Mouse (Mus musculus): Measurements from ENCODE around the gene Dhrs9. TPM values are rescaled to one million over a fixed set of nuclear protein-coding genes. Genes with fewer than 3 reads are reported as not detected.

Gene Dhrs9
- polyA plus RNA-seq, 1 experiment from 2014 or later, result 0.08 TPM

DNA sequence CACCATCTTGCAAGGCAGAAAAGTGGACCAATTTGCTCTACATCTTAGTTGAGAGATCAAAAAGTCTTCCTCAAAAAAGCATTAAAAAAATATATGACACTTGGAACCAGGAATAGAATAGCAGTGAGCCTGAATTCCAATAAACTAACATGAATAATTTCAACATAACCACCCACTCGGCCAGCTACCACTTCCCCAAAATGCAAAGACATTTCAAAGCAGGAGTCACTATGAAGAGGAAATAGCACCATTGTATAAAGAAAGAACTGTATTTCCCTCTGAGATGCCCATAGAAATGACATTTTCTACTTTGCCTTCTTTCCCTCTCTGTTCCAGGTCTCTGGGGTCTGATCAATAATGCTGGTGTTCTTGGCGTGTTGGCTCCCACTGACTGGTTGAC lies 13.7 kb downstream of the Dhrs9 start:
- no peak overlapping the region for H3K27ac ChIP-seq
- no peak overlapping the region for H3K4me2 ChIP-seq
- ATAC-seq, result no peak
- no peak overlapping the region for H3K4me3 ChIP-seq
- no peaks in the 10 kb centered on the region for H3K9me3 ChIP-seq (replicated peaks)
- no peaks in the 10 kb centered on the region for H3K36me3 ChIP-seq
- H3K27me3 ChIP-seq (replicated peaks), result no peaks in the 10 kb centered on the region
- H3K9ac ChIP-seq, result no peak overlapping the region
- H3K4me1 ChIP-seq, result no peaks in the 10 kb centered on the region
- 51% methylated on average over 2 of the region's 2 CpGs for WGBS (ENCODE audit: insufficient replicate concordance)

- Histone ChIP-seq H3K27ac (no peak overlapping the region), H3K4me2 (no peak overlapping the region), H3K4me3 (no peak overlapping the region), H3K4me1 (no peaks in the 10 kb centered on the region), H3K27me3 (replicated peaks) (no peaks in the 10 kb centered on the region), H3K9ac (no peak overlapping the region), H3K9me3 (replicated peaks) (no peaks in the 10 kb centered on the region), H3K36me3 (no peaks in the 10 kb centered on the region)
- 61% methylated on average over 9 of the region's 9 CpGs for WGBS (ENCODE audit: insufficient replicate concordance)
- ATAC-seq, result no peak
Measured at GRCm38 (mm10) chr2:69395597-69396248, 15.5 kb downstream of the Dhrs9 start.

DNA sequence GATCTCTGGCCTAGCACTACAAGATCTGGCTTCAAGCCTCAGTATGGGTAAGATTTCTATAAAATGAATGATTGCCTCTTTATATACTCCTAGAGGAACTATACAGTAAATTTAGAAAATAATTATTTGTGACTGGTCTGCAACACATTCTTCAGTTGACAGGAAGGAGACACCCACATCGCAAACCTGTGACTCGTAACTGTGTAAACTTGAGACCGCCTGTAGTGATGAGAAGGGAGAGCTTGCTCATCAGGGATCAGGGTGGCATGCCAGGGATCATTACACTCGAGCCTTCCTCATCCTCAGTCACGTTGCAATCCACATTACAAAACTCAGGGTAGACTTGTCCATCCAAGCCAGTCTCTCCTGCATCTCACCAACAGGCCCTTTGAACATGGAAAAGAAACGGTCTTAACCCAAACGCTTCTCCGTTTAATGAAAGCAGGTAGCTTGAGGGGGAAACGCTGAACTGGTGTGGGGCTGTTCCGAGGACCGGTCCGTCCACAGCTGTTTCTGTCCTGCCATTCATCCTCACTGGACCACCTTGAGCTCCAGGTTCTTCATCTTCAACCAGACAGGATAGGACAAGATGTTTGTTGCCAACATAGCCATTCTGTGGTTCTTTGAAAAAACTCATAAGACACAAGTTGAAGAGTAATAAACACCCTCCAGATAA lies 16.7 kb downstream of the Dhrs9 start:
- H3K4me3 ChIP-seq, result no peak overlapping the region
- H3K27me3 ChIP-seq (replicated peaks), result no peaks in the 10 kb centered on the region
- no peak overlapping the region for H3K4me2 ChIP-seq
- WGBS (ENCODE audit: insufficient replicate concordance), result 74% methylated on average over 12 of the region's 12 CpGs
- no peak overlapping the region for H3K9ac ChIP-seq
- no peaks in the 10 kb centered on the region for H3K9me3 ChIP-seq (replicated peaks)
- H3K4me1 ChIP-seq, result no peaks in the 10 kb centered on the region
- H3K27ac ChIP-seq, result no peak overlapping the region
- H3K36me3 ChIP-seq, result no peaks in the 10 kb centered on the region
- no peak for ATAC-seq

GRCm38 (mm10) chr2:69400866-69401604 lies 20.8 kb downstream of the Dhrs9 start:
- Histone ChIP-seq H3K27me3 (replicated peaks) (no peaks in the 10 kb centered on the region), H3K9ac (no peak overlapping the region), H3K36me3 (no peaks in the 10 kb centered on the region), H3K4me3 (no peak overlapping the region), H3K4me2 (no peak overlapping the region), H3K27ac (no peak overlapping the region), H3K4me1 (no peaks in the 10 kb centered on the region), H3K9me3 (replicated peaks) (no peaks in the 10 kb centered on the region)
- WGBS (ENCODE audit: insufficient replicate concordance), result 61% methylated on average over 7 of the region's 7 CpGs
- no peak for ATAC-seq

- Histone ChIP-seq H3K9ac (no peak overlapping the region), H3K4me1 (no peaks in the 10 kb centered on the region), H3K27ac (no peak overlapping the region), H3K9me3 (replicated peaks) (no peaks in the 10 kb centered on the region), H3K27me3 (replicated peaks) (no peaks in the 10 kb centered on the region), H3K4me2 (no peak overlapping the region), H3K4me3 (no peak overlapping the region), H3K36me3 (no peaks in the 10 kb centered on the region)
- ATAC-seq, result no peak
- WGBS (ENCODE audit: insufficient replicate concordance), result 70% methylated on average over 6 of the region's 6 CpGs
Measured at GRCm38 (mm10) chr2:69401891-69402290, 21.6 kb downstream of the Dhrs9 start.

- Histone ChIP-seq H3K9ac (no peak overlapping the region), H3K4me1 (no peaks in the 10 kb centered on the region), H3K4me2 (no peak overlapping the region), H3K9me3 (replicated peaks) (no peaks in the 10 kb centered on the region), H3K27ac (no peak overlapping the region), H3K4me3 (no peak overlapping the region), H3K36me3 (no peaks in the 10 kb centered on the region), H3K27me3 (replicated peaks) (no peaks in the 10 kb centered on the region)
- ATAC-seq, result no peak
- WGBS (ENCODE audit: insufficient replicate concordance), result 64% methylated on average over 7 of the region's 7 CpGs
Measured at GRCm38 (mm10) chr2:69402309-69402708, 22.1 kb downstream of the Dhrs9 start.

GRCm38 (mm10) chr2:69405692-69406091 lies 25.4 kb downstream of the Dhrs9 start:
- H3K4me1 ChIP-seq, result no peaks in the 10 kb centered on the region
- H3K4me3 ChIP-seq, result no peak overlapping the region
- no peaks in the 10 kb centered on the region for H3K36me3 ChIP-seq
- peak overlapping the region; percentile 48; the same call in 1 of the 2 replicates for H3K27ac ChIP-seq
- H3K9me3 ChIP-seq (replicated peaks), result no peaks in the 10 kb centered on the region
- H3K4me2 ChIP-seq, result no peak overlapping the region
- WGBS (ENCODE audit: insufficient replicate concordance), result 71% methylated on average over 5 of the region's 5 CpGs
- ATAC-seq, result peak; percentile 55; the same call in 1 of the 2 replicates
- H3K27me3 ChIP-seq (replicated peaks), result no peaks in the 10 kb centered on the region
- H3K9ac ChIP-seq, result no peak overlapping the region

GRCm38 (mm10) chr2:69414539-69414938 lies 34.3 kb downstream of the Dhrs9 start:
- H3K9me3 ChIP-seq (replicated peaks), result no peaks in the 10 kb centered on the region
- H3K4me2 ChIP-seq, result no peak overlapping the region
- no peak for ATAC-seq
- H3K27me3 ChIP-seq (replicated peaks), result peaks cover 7% of the 10 kb centered on the region; the same call in 1 of the 2 replicates
- H3K9ac ChIP-seq, result no peak overlapping the region
- H3K36me3 ChIP-seq, result no peaks in the 10 kb centered on the region
- no peak overlapping the region for H3K4me3 ChIP-seq
- no peak overlapping the region for H3K27ac ChIP-seq
- 67% methylated on average over 10 of the region's 10 CpGs for WGBS (ENCODE audit: insufficient replicate concordance)
- no peaks in the 10 kb centered on the region for H3K4me1 ChIP-seq

DNA sequence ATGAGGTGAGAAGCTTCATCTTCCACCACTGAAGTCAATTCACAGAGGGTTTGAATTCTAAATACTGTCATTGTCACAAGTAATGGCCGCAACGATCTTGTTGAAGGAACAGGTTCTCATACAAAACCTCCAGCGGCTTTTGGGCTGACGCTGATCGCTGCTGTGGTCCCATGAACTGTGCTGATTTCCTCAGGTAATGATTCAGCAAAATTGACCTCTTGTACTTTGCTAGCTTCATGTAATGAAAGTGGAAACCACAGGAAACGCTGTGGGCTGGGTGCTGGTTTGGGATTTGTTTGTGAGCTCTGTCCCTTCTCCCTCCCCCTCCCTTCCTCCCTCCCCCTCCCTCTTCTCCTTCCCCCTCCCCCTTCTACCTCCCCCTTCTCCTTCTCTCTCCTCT lies 34.8 kb downstream of the Dhrs9 start:
- Histone ChIP-seq H3K4me2 (no peak overlapping the region), H3K4me1 (no peaks in the 10 kb centered on the region), H3K27ac (no peak overlapping the region), H3K27me3 (replicated peaks) (peaks cover 9% of the 10 kb centered on the region), H3K9ac (no peak overlapping the region), H3K9me3 (replicated peaks) (no peaks in the 10 kb centered on the region), H3K36me3 (no peaks in the 10 kb centered on the region), H3K4me3 (no peak overlapping the region)
- WGBS (ENCODE audit: insufficient replicate concordance), result 27% methylated on average over 6 of the region's 6 CpGs
- no peak for ATAC-seq

- 28% methylated on average over 11 of the region's 11 CpGs for WGBS (ENCODE audit: insufficient replicate concordance)
- Histone ChIP-seq H3K9ac (no peak overlapping the region), H3K27ac (no peak overlapping the region), H3K36me3 (no peaks in the 10 kb centered on the region), H3K27me3 (replicated peaks) (peaks cover 10% of the 10 kb centered on the region), H3K4me1 (no peaks in the 10 kb centered on the region), H3K4me2 (no peak overlapping the region), H3K9me3 (replicated peaks) (no peaks in the 10 kb centered on the region), H3K4me3 (no peak overlapping the region)
- ATAC-seq, result no peak
Measured at GRCm38 (mm10) chr2:69418294-69418881, 38.1 kb downstream of the Dhrs9 start.

- Histone ChIP-seq H3K36me3 (no peaks in the 10 kb centered on the region), H3K9ac (no peak overlapping the region), H3K4me3 (no peak overlapping the region), H3K9me3 (replicated peaks) (no peaks in the 10 kb centered on the region), H3K27ac (no peak overlapping the region), H3K4me2 (no peak overlapping the region), H3K4me1 (no peaks in the 10 kb centered on the region), H3K27me3 (replicated peaks) (peaks cover 3% of the 10 kb centered on the region; the same call in 1 of the 2 replicates)
- no peak for ATAC-seq
- 52% methylated on average over 5 of the region's 5 CpGs for whole genome bisulfite sequencing (ENCODE audit: insufficient replicate concordance)
Measured at GRCm38 (mm10) chr2:69424829-69425228, 44.6 kb downstream of the Dhrs9 start.

DNA sequence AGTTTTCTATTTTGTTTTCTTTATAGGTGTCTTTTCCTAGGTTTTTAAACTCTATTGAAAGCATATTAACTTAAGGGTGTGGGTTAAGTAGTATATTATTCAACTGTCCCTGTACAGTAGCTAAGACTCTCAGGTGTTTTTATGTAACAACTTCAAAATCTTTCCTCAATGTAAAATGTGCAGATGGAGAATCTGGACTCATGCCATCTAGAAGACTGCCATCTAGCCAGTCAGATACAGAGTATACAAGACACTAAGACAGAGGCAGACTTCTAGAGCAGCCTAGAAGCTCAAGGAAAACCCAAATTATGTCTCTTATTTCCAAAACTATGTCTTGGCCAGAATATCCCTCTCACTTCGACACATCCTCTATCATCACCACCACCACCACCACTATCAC lies 45.8 kb downstream of the Dhrs9 start:
- no peak overlapping the region for H3K27ac ChIP-seq
- H3K9me3 ChIP-seq (replicated peaks), result no peaks in the 10 kb centered on the region
- H3K4me3 ChIP-seq, result no peak overlapping the region
- no peak overlapping the region for H3K9ac ChIP-seq
- no peak overlapping the region for H3K4me2 ChIP-seq
- 64% methylated on average over 1 of the region's 1 CpGs for WGBS (ENCODE audit: insufficient replicate concordance)
- no peak for ATAC-seq
- no peaks in the 10 kb centered on the region for H3K27me3 ChIP-seq (replicated peaks)
- no peaks in the 10 kb centered on the region for H3K4me1 ChIP-seq
- H3K36me3 ChIP-seq, result no peaks in the 10 kb centered on the region
